Mouse (Mus musculus): ENCODE results near the gene Dgcr6. TPM values are rescaled to one million over a fixed set of nuclear protein-coding genes. Genes with fewer than 3 reads are reported as not detected.

Gene Dgcr6
- polyA plus RNA-seq, 1 experiment, result 31.0 TPM

- no peak overlapping the region for H3K9ac ChIP-seq (ENCODE audit: low read depth, poor library complexity, severe bottlenecking)
- H3K9me3 ChIP-seq (replicated peaks; ENCODE audit: control insufficient read depth, insufficient read depth, low read length, poor library complexity, severe bottlenecking), result no peaks in the 10 kb centered on the region
- H3K27me3 ChIP-seq (ENCODE audit: control insufficient read depth, insufficient read depth, low read length, poor library complexity, severe bottlenecking), result no peaks in the 10 kb centered on the region
- H3K27ac ChIP-seq (ENCODE audit: insufficient read depth, low read length), result no peak overlapping the region
- no peak for TF ChIP-seq CTCF (IDR thresholded peaks at IDR 0.05; ENCODE audit: low read depth, low read length)
- TF ChIP-seq POLR2A (IDR thresholded peaks at IDR 0.05; ENCODE audit: insufficient read depth, low read length), result no peak
- TF ChIP-seq EP300 (IDR thresholded peaks at IDR 0.05; ENCODE audit: insufficient read depth, low read depth, low read length), result no peak
- H3K4me3 ChIP-seq (ENCODE audit: low read depth, low read length), result no peak overlapping the region
- no peaks in the 10 kb centered on the region for H3K36me3 ChIP-seq (ENCODE audit: control insufficient read depth, insufficient read depth, low read length, poor library complexity, severe bottlenecking)
- H3K4me1 ChIP-seq (ENCODE audit: control insufficient read depth, insufficient read depth, low read length), result no peaks in the 10 kb centered on the region
Observed at GRCm38 (mm10) chr16:18072089-18072488, 19.4 kb downstream of the Dgcr6 start.

GRCm38 (mm10) chr16:18073259-18073962, 20.8 kb downstream of the Dgcr6 start:
- no peaks in the 10 kb centered on the region for H3K36me3 ChIP-seq (ENCODE audit: control insufficient read depth, insufficient read depth, low read length, poor library complexity, severe bottlenecking)
- no peaks in the 10 kb centered on the region for H3K9me3 ChIP-seq (replicated peaks; ENCODE audit: control insufficient read depth, insufficient read depth, low read length, poor library complexity, severe bottlenecking)
- H3K9ac ChIP-seq (ENCODE audit: low read depth, poor library complexity, severe bottlenecking), result no peak overlapping the region
- H3K27me3 ChIP-seq (ENCODE audit: control insufficient read depth, insufficient read depth, low read length, poor library complexity, severe bottlenecking), result no peaks in the 10 kb centered on the region
- no peak overlapping the region for H3K4me3 ChIP-seq (ENCODE audit: low read depth, low read length)
- H3K4me1 ChIP-seq (ENCODE audit: control insufficient read depth, insufficient read depth, low read length), result no peaks in the 10 kb centered on the region
- TF ChIP-seq CTCF (IDR thresholded peaks at IDR 0.05; ENCODE audit: low read depth, low read length) (no peak), EP300 (IDR thresholded peaks at IDR 0.05; ENCODE audit: insufficient read depth, low read depth, low read length) (no peak), POLR2A (IDR thresholded peaks at IDR 0.05; ENCODE audit: insufficient read depth, low read length) (no peak)
- H3K27ac ChIP-seq (ENCODE audit: insufficient read depth, low read length), result no peak overlapping the region

GRCm38 (mm10) chr16:18074611-18075010, 22.0 kb downstream of the Dgcr6 start:
- no peak for TF ChIP-seq EP300 (IDR thresholded peaks at IDR 0.05; ENCODE audit: insufficient read depth, low read depth, low read length)
- TF ChIP-seq CTCF (IDR thresholded peaks at IDR 0.05; ENCODE audit: low read depth, low read length), result no peak
- no peak for TF ChIP-seq POLR2A (IDR thresholded peaks at IDR 0.05; ENCODE audit: insufficient read depth, low read length)
- Histone ChIP-seq H3K36me3 (ENCODE audit: control insufficient read depth, insufficient read depth, low read length, poor library complexity, severe bottlenecking) (no peaks in the 10 kb centered on the region), H3K27me3 (ENCODE audit: control insufficient read depth, insufficient read depth, low read length, poor library complexity, severe bottlenecking) (no peaks in the 10 kb centered on the region), H3K4me1 (ENCODE audit: control insufficient read depth, insufficient read depth, low read length) (no peaks in the 10 kb centered on the region), H3K27ac (ENCODE audit: insufficient read depth, low read length) (no peak overlapping the region), H3K4me3 (ENCODE audit: low read depth, low read length) (no peak overlapping the region), H3K9ac (ENCODE audit: low read depth, poor library complexity, severe bottlenecking) (no peak overlapping the region), H3K9me3 (replicated peaks; ENCODE audit: control insufficient read depth, insufficient read depth, low read length, poor library complexity, severe bottlenecking) (no peaks in the 10 kb centered on the region)

GRCm38 (mm10) chr16:18075201-18075600, 22.5 kb downstream of the Dgcr6 start:
- Histone ChIP-seq H3K9me3 (replicated peaks; ENCODE audit: control insufficient read depth, insufficient read depth, low read length, poor library complexity, severe bottlenecking) (no peaks in the 10 kb centered on the region), H3K9ac (ENCODE audit: low read depth, poor library complexity, severe bottlenecking) (no peak overlapping the region), H3K4me1 (ENCODE audit: control insufficient read depth, insufficient read depth, low read length) (no peaks in the 10 kb centered on the region), H3K27me3 (ENCODE audit: control insufficient read depth, insufficient read depth, low read length, poor library complexity, severe bottlenecking) (no peaks in the 10 kb centered on the region), H3K36me3 (ENCODE audit: control insufficient read depth, insufficient read depth, low read length, poor library complexity, severe bottlenecking) (no peaks in the 10 kb centered on the region), H3K4me3 (ENCODE audit: low read depth, low read length) (no peak overlapping the region), H3K27ac (ENCODE audit: insufficient read depth, low read length) (no peak overlapping the region)
- TF ChIP-seq EP300 (IDR thresholded peaks at IDR 0.05; ENCODE audit: insufficient read depth, low read depth, low read length), result no peak
- no peak for TF ChIP-seq CTCF (IDR thresholded peaks at IDR 0.05; ENCODE audit: low read depth, low read length)
- TF ChIP-seq POLR2A (IDR thresholded peaks at IDR 0.05; ENCODE audit: insufficient read depth, low read length), result no peak

GRCm38 (mm10) chr16:18078314-18079015, 25.8 kb downstream of the Dgcr6 start:
- no peaks in the 10 kb centered on the region for H3K36me3 ChIP-seq (ENCODE audit: control insufficient read depth, insufficient read depth, low read length, poor library complexity, severe bottlenecking)
- H3K9ac ChIP-seq (ENCODE audit: low read depth, poor library complexity, severe bottlenecking), result no peak overlapping the region
- no peak for TF ChIP-seq EP300 (IDR thresholded peaks at IDR 0.05; ENCODE audit: insufficient read depth, low read depth, low read length)
- TF ChIP-seq CTCF (IDR thresholded peaks at IDR 0.05; ENCODE audit: low read depth, low read length), result no peak
- TF ChIP-seq POLR2A (IDR thresholded peaks at IDR 0.05; ENCODE audit: insufficient read depth, low read length), result no peak
- no peaks in the 10 kb centered on the region for H3K9me3 ChIP-seq (replicated peaks; ENCODE audit: control insufficient read depth, insufficient read depth, low read length, poor library complexity, severe bottlenecking)
- no peak overlapping the region for H3K4me3 ChIP-seq (ENCODE audit: low read depth, low read length)
- no peaks in the 10 kb centered on the region for H3K4me1 ChIP-seq (ENCODE audit: control insufficient read depth, insufficient read depth, low read length)
- no peak overlapping the region for H3K27ac ChIP-seq (ENCODE audit: insufficient read depth, low read length)
- no peaks in the 10 kb centered on the region for H3K27me3 ChIP-seq (ENCODE audit: control insufficient read depth, insufficient read depth, low read length, poor library complexity, severe bottlenecking)

- Histone ChIP-seq H3K4me3 (ENCODE audit: low read depth, low read length) (no peak overlapping the region), H3K36me3 (ENCODE audit: control insufficient read depth, insufficient read depth, low read length, poor library complexity, severe bottlenecking) (no peaks in the 10 kb centered on the region), H3K9me3 (replicated peaks; ENCODE audit: control insufficient read depth, insufficient read depth, low read length, poor library complexity, severe bottlenecking) (no peaks in the 10 kb centered on the region), H3K27ac (ENCODE audit: insufficient read depth, low read length) (no peak overlapping the region), H3K9ac (ENCODE audit: low read depth, poor library complexity, severe bottlenecking) (no peak overlapping the region), H3K27me3 (ENCODE audit: control insufficient read depth, insufficient read depth, low read length, poor library complexity, severe bottlenecking) (no peaks in the 10 kb centered on the region), H3K4me1 (ENCODE audit: control insufficient read depth, insufficient read depth, low read length) (no peaks in the 10 kb centered on the region)
- TF ChIP-seq EP300 (IDR thresholded peaks at IDR 0.05; ENCODE audit: insufficient read depth, low read depth, low read length) (no peak), CTCF (IDR thresholded peaks at IDR 0.05; ENCODE audit: low read depth, low read length) (no peak), POLR2A (IDR thresholded peaks at IDR 0.05; ENCODE audit: insufficient read depth, low read length) (no peak)
Observed at GRCm38 (mm10) chr16:18079300-18079699, 26.6 kb downstream of the Dgcr6 start.

All from ES-Bruce4 (cell line).